Mouse (Mus musculus): ENCODE measurements around the gene Map3k21. TPM values are rescaled to one million over a fixed set of nuclear protein-coding genes. Genes with fewer than 3 reads are reported as not detected.

The Map3k21 gene
- polyA plus RNA-seq, 1 experiment from 2014 or later, result 4.4 TPM

DNA sequence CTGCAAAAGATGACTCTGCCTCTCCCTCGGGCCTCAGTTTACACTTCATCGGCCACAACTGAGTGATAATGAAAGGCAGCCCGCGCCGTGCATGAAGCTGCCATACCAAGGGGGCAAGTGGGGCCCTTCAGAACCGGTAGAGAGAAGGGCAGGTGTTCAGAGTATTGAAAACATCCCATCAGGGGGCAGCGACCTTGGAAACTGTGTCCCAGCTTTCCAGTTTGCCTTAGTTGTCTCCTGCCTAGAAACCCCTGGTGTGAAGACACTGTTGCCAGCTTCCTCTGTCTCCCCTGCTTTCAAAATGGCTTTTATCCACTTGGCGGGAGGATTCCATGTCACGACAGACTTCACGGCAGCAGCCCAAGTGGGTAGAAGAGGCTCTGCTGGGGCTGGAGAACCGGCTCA lies 53.6 kb downstream of the Map3k21 start:
- Histone ChIP-seq H3K27me3 (ENCODE audit: insufficient read depth, low read length) (no peaks in the 10 kb centered on the region), H3K4me2 (ENCODE audit: low read length) (peak overlapping the region; percentile 36), H3K4me1 (replicated peaks; ENCODE audit: insufficient read depth, low read length) (0 out of 2 replicates have a peak, but pooled peaks cover 2% of the 10 kb centered on the region), H3K9ac (ENCODE audit: low read depth, low read length) (no peak overlapping the region), H3K27ac (no peak overlapping the region), H3K9me3 (replicated peaks; ENCODE audit: low read length) (0 out of 2 replicates have a peak, but pooled peaks cover 3% of the 10 kb centered on the region), H3K4me3 (replicated peaks; ENCODE audit: low read depth, low read length) (no peak overlapping the region), H3K36me3 (ENCODE audit: insufficient read depth, low read length) (no peaks in the 10 kb centered on the region)
- ATAC-seq (replicated peaks; ENCODE audit: low FRiP score, low read depth) (no peak), DNase-seq (ENCODE audit: low spot score) (no peak)
- no peak for TF ChIP-seq CTCF (IDR thresholded peaks at IDR 0.05; ENCODE audit: low read depth)
- WGBS, result 3% methylated on average over 11 of the region's 11 CpGs

DNA sequence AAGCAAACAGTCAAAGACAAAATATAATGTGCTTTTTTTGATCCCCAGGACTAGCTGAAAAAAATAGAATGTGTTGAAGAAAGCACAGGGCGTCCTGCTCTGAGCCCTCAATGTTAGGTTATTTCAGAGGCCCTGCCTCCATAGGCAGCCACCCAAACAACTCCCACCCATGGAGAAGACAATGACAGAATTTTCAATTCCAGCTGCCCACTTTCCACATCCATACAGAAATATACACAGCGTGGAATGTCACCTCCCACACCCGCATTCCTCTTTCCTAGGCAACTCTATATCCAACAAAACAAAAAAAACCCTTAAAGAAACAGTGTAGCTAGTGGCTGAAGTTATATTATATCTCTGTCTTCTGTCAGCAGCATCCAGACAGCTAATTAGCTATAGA lies 61.1 kb downstream of the Map3k21 start:
- H3K36me3 ChIP-seq (ENCODE audit: insufficient read depth, low read length), result no peaks in the 10 kb centered on the region
- no peak overlapping the region for H3K27ac ChIP-seq
- no peak overlapping the region for H3K9ac ChIP-seq (ENCODE audit: low read depth, low read length)
- no peak overlapping the region for H3K4me2 ChIP-seq (ENCODE audit: low read length)
- WGBS, result 23% methylated on average over 3 of the region's 3 CpGs
- H3K27me3 ChIP-seq (ENCODE audit: insufficient read depth, low read length), result no peaks in the 10 kb centered on the region
- TF ChIP-seq CTCF (IDR thresholded peaks at IDR 0.05; ENCODE audit: low read depth), result no peak
- no peaks in the 10 kb centered on the region for H3K9me3 ChIP-seq (replicated peaks; ENCODE audit: low read length)
- H3K4me1 ChIP-seq (replicated peaks; ENCODE audit: insufficient read depth, low read length), result no peaks in the 10 kb centered on the region
- DNase-seq (ENCODE audit: low spot score) (peak; percentile 64), ATAC-seq (replicated peaks; ENCODE audit: low FRiP score, low read depth) (no peak)
- no peak overlapping the region for H3K4me3 ChIP-seq (replicated peaks; ENCODE audit: low read depth, low read length)

GRCm38 (mm10) chr8:125975981-125976380 lies 65.7 kb downstream of the Map3k21 start:
- 76% methylated on average over 4 of the region's 4 CpGs for WGBS
- H3K9ac ChIP-seq (ENCODE audit: low read depth, low read length), result no peak overlapping the region
- no peak for DNase-seq (ENCODE audit: low spot score)
- H3K4me3 ChIP-seq (replicated peaks; ENCODE audit: low read depth, low read length), result no peak overlapping the region
- H3K27me3 ChIP-seq (ENCODE audit: insufficient read depth, low read length), result no peaks in the 10 kb centered on the region
- H3K4me1 ChIP-seq (replicated peaks; ENCODE audit: insufficient read depth, low read length), result no peaks in the 10 kb centered on the region
- no peak overlapping the region for H3K27ac ChIP-seq
- no peak for TF ChIP-seq CTCF (IDR thresholded peaks at IDR 0.05; ENCODE audit: low read depth)
- H3K9me3 ChIP-seq (replicated peaks; ENCODE audit: low read length), result no peaks in the 10 kb centered on the region
- no peak overlapping the region for H3K4me2 ChIP-seq (ENCODE audit: low read length)
- no peaks in the 10 kb centered on the region for H3K36me3 ChIP-seq (ENCODE audit: insufficient read depth, low read length)
- no peak for ATAC-seq (replicated peaks; ENCODE audit: low FRiP score, low read depth)

DNA sequence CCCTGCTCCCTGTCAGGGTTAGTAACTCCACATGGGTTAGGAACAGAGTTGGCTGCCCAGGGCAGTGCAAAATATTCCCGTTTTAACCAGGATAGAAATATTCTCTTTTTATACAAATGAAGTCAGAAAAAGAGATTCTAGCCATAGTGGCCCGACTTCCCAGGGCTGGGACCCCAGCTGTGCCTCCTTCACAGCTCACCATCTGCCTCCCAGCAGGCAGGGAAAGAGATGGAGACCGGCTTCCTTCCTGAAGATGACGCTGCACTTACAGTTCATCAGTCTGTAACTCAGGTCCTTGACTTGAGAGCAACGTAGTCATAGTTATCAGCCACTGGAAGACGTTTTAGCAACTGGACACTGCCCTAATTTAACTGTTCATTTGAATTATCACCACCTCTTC lies 70.6 kb downstream of the Map3k21 start:
- Histone ChIP-seq H3K27me3 (ENCODE audit: insufficient read depth, low read length) (no peaks in the 10 kb centered on the region), H3K4me1 (replicated peaks; ENCODE audit: insufficient read depth, low read length) (no peaks in the 10 kb centered on the region), H3K36me3 (ENCODE audit: insufficient read depth, low read length) (no peaks in the 10 kb centered on the region), H3K4me2 (ENCODE audit: low read length) (no peak overlapping the region), H3K27ac (no peak overlapping the region), H3K4me3 (replicated peaks; ENCODE audit: low read depth, low read length) (no peak overlapping the region), H3K9ac (ENCODE audit: low read depth, low read length) (no peak overlapping the region), H3K9me3 (replicated peaks; ENCODE audit: low read length) (no peaks in the 10 kb centered on the region)
- ATAC-seq (replicated peaks; ENCODE audit: low FRiP score, low read depth), result no peak
- peak; percentile 22 for DNase-seq (ENCODE audit: low spot score)
- no peak for TF ChIP-seq CTCF (IDR thresholded peaks at IDR 0.05; ENCODE audit: low read depth)
- 27% methylated on average over 6 of the region's 6 CpGs for WGBS

DNA sequence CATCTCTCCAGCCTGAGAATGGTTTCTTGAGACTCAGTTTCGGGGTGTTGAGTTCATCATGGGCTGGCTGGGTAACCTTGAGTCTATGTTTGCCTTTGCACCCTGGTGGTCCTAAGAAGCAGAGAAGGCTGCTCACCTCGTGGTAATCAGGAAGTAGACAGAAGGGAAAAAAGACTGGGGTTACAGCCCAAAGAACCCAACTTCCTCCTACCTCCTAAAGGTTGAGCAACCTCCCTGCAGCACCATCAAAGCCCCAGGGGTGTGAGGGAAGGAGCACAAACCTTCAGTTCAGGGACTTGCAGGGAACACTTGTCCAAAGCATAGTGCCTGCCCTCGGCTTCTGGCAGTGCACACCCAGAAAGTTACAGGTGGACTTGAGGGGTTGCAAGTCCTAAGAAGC lies 73.3 kb downstream of the Map3k21 start:
- ATAC-seq (replicated peaks; ENCODE audit: low FRiP score, low read depth), result no peak
- 65% methylated on average over 3 of the region's 3 CpGs for WGBS

DNA sequence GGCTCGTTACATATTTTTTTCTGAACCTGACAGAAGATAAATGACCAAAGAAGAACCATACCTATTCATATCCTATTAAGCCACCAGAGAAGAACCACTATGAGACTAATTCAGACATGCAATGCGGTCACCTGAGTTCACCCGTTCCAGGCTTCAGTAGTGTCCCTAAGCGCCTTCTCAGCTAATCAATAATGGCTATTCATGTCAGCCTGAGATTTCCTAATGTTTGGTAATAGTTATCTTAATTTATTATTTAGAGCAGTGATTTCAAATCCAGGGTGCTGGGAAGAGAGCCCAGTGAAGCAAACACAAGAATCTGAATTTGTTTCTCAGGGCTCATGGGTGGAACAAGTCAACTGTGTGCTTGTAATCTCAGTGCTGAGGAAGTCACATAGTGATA lies 73.9 kb downstream of the Map3k21 start:
- Histone ChIP-seq H3K27ac (no peak overlapping the region), H3K27me3 (ENCODE audit: insufficient read depth, low read length) (no peaks in the 10 kb centered on the region), H3K4me3 (replicated peaks; ENCODE audit: low read depth, low read length) (no peak overlapping the region), H3K4me2 (ENCODE audit: low read length) (no peak overlapping the region), H3K9ac (ENCODE audit: low read depth, low read length) (no peak overlapping the region), H3K4me1 (replicated peaks; ENCODE audit: insufficient read depth, low read length) (no peaks in the 10 kb centered on the region), H3K9me3 (replicated peaks; ENCODE audit: low read length) (no peaks in the 10 kb centered on the region), H3K36me3 (ENCODE audit: insufficient read depth, low read length) (no peaks in the 10 kb centered on the region)
- TF ChIP-seq CTCF (IDR thresholded peaks at IDR 0.05; ENCODE audit: low read depth), result no peak
- 96% methylated on average over 4 of the region's 4 CpGs for WGBS
- no peak for DNase-seq (ENCODE audit: low spot score)
- ATAC-seq (replicated peaks; ENCODE audit: low FRiP score, low read depth), result no peak

More for the DNA sequence above, 73.3 kb downstream of the Map3k21 start:
- Histone ChIP-seq H3K4me2 (ENCODE audit: low read length) (no peak overlapping the region), H3K4me1 (replicated peaks; ENCODE audit: insufficient read depth, low read length) (no peaks in the 10 kb centered on the region), H3K4me3 (replicated peaks; ENCODE audit: low read depth, low read length) (no peak overlapping the region), H3K27me3 (ENCODE audit: insufficient read depth, low read length) (no peaks in the 10 kb centered on the region), H3K9ac (ENCODE audit: low read depth, low read length) (no peak overlapping the region), H3K27ac (no peak overlapping the region), H3K36me3 (ENCODE audit: insufficient read depth, low read length) (no peaks in the 10 kb centered on the region), H3K9me3 (replicated peaks; ENCODE audit: low read length) (no peaks in the 10 kb centered on the region)
- DNase-seq (ENCODE audit: low spot score), result no peak
- TF ChIP-seq CTCF (IDR thresholded peaks at IDR 0.05; ENCODE audit: low read depth), result no peak

DNA sequence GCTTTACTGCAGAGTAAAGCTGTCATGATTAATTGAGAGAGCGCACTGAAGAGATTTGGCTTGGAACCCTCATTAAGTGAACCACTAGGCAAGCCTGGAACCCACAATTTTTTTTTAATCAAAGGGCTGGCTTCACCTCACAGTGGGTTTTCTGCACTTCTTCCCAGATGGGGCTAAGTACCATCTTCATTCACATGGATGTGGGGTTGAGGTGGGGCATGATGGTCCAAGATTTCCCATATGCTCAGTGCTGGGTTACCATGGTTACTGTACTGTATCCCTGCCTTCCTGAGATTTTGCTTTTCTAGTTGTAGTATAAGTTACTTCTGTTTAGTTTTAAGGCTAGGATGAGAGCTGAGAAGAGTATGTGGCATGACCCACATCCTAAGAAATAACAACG lies 75.1 kb downstream of the Map3k21 start:
- no peak for DNase-seq (ENCODE audit: low spot score)
- no peak for TF ChIP-seq CTCF (IDR thresholded peaks at IDR 0.05; ENCODE audit: low read depth)
- Histone ChIP-seq H3K36me3 (ENCODE audit: insufficient read depth, low read length) (no peaks in the 10 kb centered on the region), H3K27me3 (ENCODE audit: insufficient read depth, low read length) (no peaks in the 10 kb centered on the region), H3K27ac (no peak overlapping the region), H3K4me2 (ENCODE audit: low read length) (no peak overlapping the region), H3K9me3 (replicated peaks; ENCODE audit: low read length) (no peaks in the 10 kb centered on the region), H3K4me1 (replicated peaks; ENCODE audit: insufficient read depth, low read length) (no peaks in the 10 kb centered on the region), H3K9ac (ENCODE audit: low read depth, low read length) (no peak overlapping the region), H3K4me3 (replicated peaks; ENCODE audit: low read depth, low read length) (no peak overlapping the region)
- WGBS, result 97% methylated on average over 2 of the region's 2 CpGs
- no peak for ATAC-seq (replicated peaks; ENCODE audit: low FRiP score, low read depth)
